Mouse (Mus musculus): ENCODE data around the gene Sprtn. TPM values are rescaled to one million over a fixed set of nuclear protein-coding genes. Genes with fewer than 3 reads are reported as not detected.

Sprtn gene
- total RNA-seq, 2 experiments from 2014 or later = 13.6 to 16.6 TPM

DNA sequence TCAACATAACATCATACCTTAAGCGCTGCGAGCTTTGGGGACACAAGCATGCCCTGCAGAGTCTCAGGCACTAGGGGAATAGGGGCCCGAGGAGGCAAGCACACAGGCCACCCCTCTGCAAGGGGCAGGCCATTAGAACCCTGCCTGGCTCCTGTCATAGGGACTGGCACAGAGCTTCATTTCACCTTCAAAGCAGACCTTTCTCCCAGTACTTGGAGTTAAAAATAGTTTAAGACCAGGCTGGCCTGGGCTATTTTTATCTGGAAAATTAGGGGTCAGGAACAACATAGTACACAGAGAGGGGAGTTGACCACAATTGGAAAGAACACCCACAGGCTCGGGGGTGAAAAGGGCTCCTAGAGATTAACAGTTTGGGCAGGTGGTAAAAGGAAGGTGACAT lies 39.6 kb downstream of the Sprtn start:
- DNase-seq (ENCODE audit: low spot score in 2 of 2) = no peak

DNA sequence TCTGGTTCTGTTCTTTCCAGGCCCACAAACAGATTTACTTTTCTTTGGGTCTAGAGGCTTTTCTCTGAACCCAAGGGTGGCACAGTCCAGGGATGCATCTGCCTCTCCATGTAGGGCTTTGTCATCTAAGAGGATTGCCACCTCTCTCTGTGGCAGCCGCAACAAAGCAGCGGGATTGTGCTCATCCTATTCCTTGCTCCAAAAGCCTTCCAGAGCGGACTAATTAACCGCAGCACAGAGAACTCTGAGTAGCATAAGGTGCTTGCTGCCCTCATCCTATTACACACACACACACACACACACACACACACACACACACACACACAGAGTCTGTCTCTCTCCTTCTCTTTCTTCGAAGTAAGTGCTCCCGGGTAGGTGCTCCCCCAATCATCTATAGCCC lies 46.1 kb downstream of the Sprtn start:
- no peak for DNase-seq (ENCODE audit: low spot score in 2 of 2)

DNA sequence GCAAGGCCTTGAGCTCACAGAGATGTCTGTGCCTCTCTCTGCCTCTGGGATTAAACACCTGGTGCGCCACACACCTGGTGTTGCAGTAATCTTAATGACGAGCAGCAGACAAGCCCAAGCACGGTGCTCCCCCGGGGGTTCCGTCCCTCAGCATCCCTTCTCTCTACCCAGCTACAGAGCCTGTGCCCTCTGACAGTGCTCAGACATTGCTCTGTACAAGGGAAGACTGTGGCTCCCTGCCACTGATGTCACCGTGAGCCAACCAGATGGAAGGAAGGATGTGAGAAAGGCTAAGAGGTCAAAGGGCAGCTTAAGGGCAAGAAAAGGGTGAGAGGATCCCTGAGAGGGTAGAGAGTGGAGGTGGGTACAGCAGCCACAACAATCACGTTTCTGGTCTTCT lies 46.7 kb downstream of the Sprtn start:
- DNase-seq (ENCODE audit: low spot score in 2 of 2) = no peak

DNA sequence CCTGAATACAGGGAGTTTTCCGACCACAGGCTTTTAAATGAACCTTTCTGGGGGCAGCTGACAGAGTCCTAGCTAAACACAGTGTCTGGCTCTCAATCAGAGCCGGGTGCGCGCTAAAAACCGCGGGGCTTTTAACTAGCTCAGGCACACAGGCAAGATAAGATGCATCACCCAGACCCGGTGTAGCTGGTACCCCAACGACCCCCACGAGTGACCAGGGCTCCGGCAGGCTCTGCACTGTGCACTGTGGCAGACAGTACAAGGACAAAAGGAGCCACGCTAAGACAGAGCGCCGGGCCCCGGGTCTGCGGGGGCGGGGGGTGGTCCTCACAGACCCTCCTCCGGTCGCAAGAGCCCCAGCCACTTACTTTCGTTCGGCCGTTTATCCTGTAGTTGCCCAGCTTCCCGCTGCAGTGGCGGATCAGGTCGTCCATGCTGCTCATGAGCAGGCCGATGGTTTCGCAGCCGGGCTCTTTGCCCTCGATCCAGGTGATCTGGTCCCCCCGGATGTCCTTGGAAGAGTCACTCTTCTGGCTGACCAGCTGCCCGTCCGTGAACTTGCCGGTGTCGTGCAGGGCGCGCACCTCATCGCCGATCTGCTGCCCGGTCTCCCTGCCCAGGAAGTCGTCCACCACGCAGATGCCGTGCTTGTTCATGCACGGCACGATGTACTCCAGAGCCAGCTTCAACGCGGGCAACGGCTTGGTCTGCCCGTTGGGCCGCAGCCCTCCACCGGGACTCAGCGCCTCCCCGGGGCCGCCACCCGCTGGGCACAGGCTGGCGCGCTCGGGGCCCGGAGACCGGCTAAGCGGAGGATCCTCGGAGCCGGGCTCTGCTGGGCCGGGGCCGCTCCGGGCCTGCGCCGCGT lies 50.4 kb downstream of the Sprtn start:
- peak; percentile 60 to 65 for DNase-seq (ENCODE audit: low spot score in 2 of 2)

DNA sequence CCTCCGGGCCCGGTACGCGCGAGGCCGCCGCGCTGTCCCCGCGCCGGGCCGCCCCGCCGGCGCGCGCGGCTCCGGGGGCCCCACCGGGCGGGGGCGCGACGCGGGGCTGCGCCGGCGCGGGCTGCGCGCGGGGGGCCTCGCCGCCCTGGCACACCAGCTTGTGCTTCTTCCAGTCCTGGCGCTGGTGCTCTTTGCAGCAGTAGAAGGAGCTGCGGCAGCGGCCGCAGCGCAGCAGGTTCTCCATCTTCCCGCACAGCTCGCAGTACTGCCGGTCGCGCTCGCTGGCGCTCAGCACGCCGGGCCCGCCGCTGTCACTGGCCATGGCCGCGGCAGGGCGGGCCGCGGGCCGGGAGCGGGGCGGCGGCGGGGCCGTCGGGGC lies 51.0 kb downstream of the Sprtn start:
- peak; percentile 41 to 59 for DNase-seq (ENCODE audit: low spot score in 2 of 2)

DNA sequence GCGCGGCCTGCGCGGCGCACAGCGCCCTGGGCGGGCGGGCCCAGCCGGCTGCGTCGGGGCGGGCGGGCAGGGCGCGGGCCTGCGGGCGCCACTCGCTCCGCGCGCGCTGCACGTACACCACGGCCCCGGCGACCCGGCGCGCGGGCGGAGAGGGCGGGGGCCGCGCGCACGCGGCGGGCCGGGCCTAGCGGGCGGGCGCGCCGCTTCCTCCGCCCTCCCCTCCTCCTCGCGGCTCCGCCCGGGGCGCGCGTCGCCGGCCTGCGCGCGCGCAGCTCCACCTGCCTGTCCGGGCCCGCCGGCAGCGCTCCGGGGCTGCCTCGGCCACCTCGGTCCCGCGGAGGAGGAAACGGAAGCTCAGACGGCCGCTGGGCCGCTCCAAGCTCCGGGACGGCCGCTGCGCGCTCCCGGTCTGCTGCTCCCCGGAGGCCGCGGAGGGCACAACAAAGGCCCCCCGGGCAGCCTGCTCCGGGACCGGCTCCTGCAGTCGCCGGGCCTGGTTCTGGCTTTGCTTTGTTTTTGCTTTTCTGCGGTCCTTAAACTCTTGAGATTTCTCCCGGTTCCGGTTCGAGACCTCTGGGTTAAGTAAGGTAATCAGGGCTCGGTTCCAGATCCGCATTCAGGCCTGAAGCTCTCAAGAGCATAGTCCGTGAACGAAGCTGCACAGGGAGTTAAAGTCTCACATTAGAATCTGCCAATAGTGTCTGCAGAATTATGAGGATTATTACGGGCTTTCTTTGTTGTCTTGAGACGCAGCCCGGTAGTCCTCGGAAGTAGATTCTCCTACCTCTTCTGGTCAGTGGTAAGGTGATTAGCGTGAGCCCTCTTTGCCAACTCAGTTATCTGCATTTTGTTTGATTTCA lies 51.8 kb downstream of the Sprtn start, which contains the start of gene Egln1:
TSS of gene Egln1 (minus strand) at position 116 of the 860 bp plus-strand sequence.
- peak; percentile 70 to 81 for DNase-seq (ENCODE audit: low spot score in 2 of 2)

DNA sequence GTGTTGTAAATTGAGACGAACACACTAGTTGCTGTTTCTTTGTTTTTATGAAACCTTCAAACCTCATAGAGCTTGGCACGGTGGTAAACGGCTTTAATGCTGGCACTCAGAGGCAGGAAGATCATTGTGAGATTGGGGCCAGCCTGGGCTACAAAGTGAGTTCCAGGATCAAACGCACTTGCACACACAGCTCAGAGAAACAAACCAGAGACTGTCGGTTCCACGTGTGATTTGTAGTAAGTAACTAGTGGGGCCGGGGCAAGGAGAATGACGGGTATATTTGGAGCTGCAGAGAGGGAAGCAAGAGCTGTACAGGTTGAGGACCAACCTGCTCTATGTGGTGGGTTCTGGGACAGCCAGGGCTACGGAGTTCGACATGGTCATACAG lies 52.4 kb downstream of the Sprtn start:
- no peak for DNase-seq (ENCODE audit: low spot score in 2 of 2)

DNA sequence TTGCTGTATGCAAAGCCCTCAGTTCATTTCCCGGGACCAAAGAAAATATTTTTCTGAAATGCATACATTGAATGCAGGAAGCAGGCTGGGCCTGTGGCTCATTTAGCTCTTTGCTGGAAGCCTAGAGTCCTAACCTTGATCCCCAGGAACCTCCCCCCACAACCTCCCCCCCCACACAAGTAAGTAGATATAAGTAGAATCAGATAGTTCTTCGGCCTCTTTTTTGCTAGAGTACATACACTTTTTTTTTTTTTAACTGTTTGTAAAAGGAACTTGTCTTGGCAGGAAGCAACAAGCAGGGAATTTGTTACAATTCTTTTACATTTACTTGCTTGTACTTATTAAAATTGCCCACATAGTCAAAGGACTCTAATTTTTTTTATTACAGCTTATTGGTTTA lies 53.2 kb downstream of the Sprtn start:
- no peak for DNase-seq (ENCODE audit: low spot score in 2 of 2)

DNA sequence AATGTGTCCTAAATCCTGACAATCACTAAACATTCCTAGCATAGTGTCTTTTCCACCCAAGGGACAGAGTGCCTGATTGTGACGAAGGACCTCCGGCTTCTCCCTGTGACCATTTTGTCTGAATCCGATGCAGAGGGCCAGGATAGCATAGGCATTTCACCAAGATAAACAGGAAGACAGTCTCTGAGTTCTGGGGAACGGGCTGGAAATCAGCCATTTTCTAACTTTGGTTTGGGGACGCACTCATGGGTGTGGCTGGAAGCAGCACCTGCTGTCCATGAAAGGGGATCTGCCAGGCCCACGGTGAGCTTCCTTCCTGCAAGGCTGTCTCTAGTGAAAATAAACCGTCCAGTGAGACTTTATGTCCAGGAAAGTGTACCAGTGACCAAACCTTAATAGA lies 55.5 kb downstream of the Sprtn start:
- DNase-seq (ENCODE audit: low spot score in 2 of 2) = no peak

DNA sequence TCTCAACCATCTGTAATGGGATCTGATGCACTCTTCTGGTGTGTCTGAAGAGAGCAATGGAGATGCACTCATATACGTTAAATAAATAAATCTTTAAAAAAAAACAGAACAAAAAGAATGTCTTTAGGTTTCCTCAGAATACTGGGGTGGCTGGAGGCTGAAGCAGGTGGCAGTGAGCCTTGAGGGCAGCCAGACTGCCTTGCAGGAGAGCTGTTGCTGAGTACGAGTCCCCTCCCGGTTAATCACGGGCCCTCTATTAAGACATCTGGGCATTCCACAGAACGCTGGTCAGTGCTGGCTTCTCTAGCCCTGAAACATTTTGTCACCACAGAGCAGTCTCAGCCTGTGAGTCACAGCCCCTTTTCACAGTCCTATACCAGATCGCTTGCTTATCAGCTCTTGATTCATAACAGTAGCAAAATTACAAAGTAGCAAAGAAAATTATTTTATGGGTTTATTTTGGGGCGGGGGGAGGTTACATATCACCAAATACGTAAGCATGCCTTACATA lies 56.9 kb downstream of the Sprtn start:
- DNase-seq (ENCODE audit: low spot score in 2 of 2) = no peak

Other genes with a start within 250 kb of the Sprtn start
- gene 2310022B05Rik, start 234.5 kb upstream of the Sprtn start, total RNA-seq (2021) = 100 to 1,000 TPM in 1 of 2 experiments, 10 to 100 TPM in 1; 96.2 to 106 TPM
- gene Ttc13, start 175.9 kb upstream of the Sprtn start, total RNA-seq (2021) = 10 to 100 TPM; 59.3 to 61.0 TPM
- gene Arv1, start 175.7 kb upstream of the Sprtn start, total RNA-seq (2021) = 10 to 100 TPM; 15.6 to 20.2 TPM
- gene Fam89a, start 146.1 kb upstream of the Sprtn start, total RNA-seq (2021) = under 1 TPM; 0.25 to 0.37 TPM
- 10 to 100 TPM; 49.8 to 53.1 TPM for gene Trim67, start 104.8 kb upstream of the Sprtn start, total RNA-seq (2021)
- 10 to 100 TPM; 57.8 to 62.8 TPM for gene Gnpat, start 34.9 kb upstream of the Sprtn start, total RNA-seq (2021)
- 10 to 100 TPM; 21.5 to 22.0 TPM for gene 2810004N23Rik, start 34.8 kb upstream of the Sprtn start, total RNA-seq (2021)
- gene Exoc8, start 181 bp upstream of the Sprtn start, total RNA-seq (2021) = 10 to 100 TPM; 37.5 to 37.9 TPM
- 10 to 100 TPM; 59.7 to 63.2 TPM for gene Egln1, start 51.4 kb downstream of the Sprtn start, total RNA-seq (2021)
- 10 to 100 TPM; 88.3 to 90.9 TPM for gene Tsnax, start 115.1 kb downstream of the Sprtn start, total RNA-seq (2021)
- gene Disc1, start 156.3 kb downstream of the Sprtn start, total RNA-seq (2021) = 1 to 10 TPM; 4.7 to 5.2 TPM